Mouse (Mus musculus): ENCODE data around the gene 2210011C24Rik. TPM values are rescaled to one million over a fixed set of nuclear protein-coding genes. Genes with fewer than 3 reads are reported as not detected.

The 2210011C24Rik gene
- polyA plus RNA-seq (2015; fragmentation: Nextera tagmentation; extraction: Ambion mirVana), result not detected in 2 replicates

DNA sequence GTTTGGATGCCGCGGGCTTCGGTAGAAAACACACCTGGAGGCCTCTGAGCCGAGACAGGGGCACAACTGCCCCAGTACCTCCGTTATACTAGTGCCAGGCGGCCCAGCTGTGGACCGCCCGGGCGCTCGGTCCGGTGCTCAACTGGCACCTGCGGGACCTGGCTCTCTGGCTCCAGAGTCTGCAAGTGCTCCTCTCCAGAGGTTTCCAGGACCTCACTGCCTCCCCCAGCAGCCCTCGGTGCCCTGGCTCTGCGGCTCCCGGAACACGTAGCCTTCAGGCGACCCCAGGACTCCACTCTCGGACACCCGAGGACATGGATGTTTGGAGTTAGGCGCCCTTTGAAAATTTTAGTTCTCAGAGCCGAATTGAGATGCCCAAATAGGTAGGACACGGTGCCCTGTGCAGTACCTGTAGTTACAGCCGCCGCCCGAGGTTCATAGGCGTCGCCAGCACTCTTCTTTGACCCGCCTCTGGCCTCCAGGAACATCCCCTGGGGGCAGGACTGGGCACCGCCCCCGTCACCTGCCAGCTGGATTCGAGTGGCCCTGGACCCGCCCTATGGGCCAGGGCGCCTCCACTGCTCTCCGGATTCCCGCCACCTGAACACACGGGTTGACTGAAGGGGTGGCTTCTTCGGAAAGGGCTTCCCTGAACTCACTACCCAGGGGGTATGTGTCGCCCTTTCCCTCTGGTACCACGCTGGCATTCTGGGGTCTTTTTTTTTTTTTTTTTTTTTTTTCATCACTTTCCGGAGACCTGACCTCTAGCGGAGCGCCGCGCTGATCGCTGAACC lies at the start of gene 2210011C24Rik:
Gene 2210011C24Rik (minus strand): TSS at position 467 of the 794 bp plus-strand sequence.
- under 1% methylated on average over 45 of the region's 45 CpGs for WGBS
- no peaks in the 10 kb centered on the region for H3K9me3 ChIP-seq (ENCODE audit: control insufficient read depth, low read length)
- peak; percentile 21 for ATAC-seq
- H3K36me3 ChIP-seq (ENCODE audit: control insufficient read depth, insufficient read depth), result no peaks in the 10 kb centered on the region
- H3K4me2 ChIP-seq (ENCODE audit: low read length), result peak within 1 kb of the TSS; percentile 75
- H3K4me1 ChIP-seq (replicated peaks; ENCODE audit: control insufficient read depth, insufficient read depth, low read length), result peaks cover 20% of the 10 kb centered on the region
- peak within 1 kb of the TSS; percentile 49 for H3K4me3 ChIP-seq (replicated peaks; ENCODE audit: low read length)
- H3K27ac ChIP-seq (ENCODE audit: low read length), result no peak within 1 kb of the TSS
- H3K27me3 ChIP-seq (replicated peaks; ENCODE audit: control insufficient read depth, insufficient read depth, low read length), result peaks cover 31% of the 10 kb centered on the region
- peak within 1 kb of the TSS; percentile 45 for H3K9ac ChIP-seq (replicated peaks; ENCODE audit: low read depth, low read length)

DNA sequence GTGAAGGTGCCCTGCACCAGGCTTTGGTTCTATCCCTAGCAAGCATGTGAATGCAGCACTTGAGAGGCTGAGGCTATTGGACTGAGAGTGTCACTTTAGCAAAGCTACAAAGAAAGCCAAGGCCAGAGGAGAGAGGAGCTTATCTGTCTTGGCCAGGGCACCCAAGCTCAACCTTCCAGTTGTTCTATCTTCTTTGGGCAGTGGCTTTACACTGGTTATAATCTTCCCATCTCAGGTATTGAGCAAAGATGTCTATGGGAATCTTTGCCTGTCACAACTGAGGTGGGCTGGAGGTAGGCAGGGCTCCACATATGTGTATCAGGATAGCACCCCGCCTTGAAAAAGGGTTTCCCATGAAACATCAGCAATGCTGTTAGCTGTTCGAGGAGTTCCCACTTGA lies 48.3 kb upstream of the 2210011C24Rik start:
- no peak for ATAC-seq
- no peak overlapping the region for H3K4me2 ChIP-seq (ENCODE audit: low read length)

DNA sequence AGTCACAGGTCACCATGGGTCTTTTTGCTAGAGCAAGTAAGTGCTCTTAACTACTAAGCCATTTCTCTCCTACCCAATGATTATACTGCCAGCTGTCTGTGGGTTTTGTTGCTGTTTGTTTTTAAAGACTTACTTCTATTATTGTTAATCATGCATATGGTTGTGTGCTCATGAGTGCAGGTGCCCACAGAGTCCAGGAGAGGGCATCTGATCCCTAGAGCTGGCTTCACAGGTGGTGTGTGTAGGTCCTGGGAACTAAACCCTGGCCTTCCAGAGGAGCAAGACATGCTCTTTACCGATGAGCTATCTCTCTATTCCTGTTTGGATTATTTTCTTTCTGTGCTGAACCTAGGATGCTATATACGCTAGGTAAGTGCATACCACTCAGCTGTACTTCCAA lies 47.3 kb upstream of the 2210011C24Rik start:
- Histone ChIP-seq H3K9me3 (ENCODE audit: control insufficient read depth, low read length) (no peaks in the 10 kb centered on the region), H3K4me3 (replicated peaks; ENCODE audit: low read length) (no peak overlapping the region), H3K4me2 (ENCODE audit: low read length) (no peak overlapping the region), H3K9ac (replicated peaks; ENCODE audit: low read depth, low read length) (no peak overlapping the region), H3K27ac (ENCODE audit: low read length) (no peak overlapping the region), H3K4me1 (replicated peaks; ENCODE audit: control insufficient read depth, insufficient read depth, low read length) (no peaks in the 10 kb centered on the region), H3K27me3 (replicated peaks; ENCODE audit: control insufficient read depth, insufficient read depth, low read length) (no peaks in the 10 kb centered on the region), H3K36me3 (ENCODE audit: control insufficient read depth, insufficient read depth) (no peaks in the 10 kb centered on the region)
- no peak for ATAC-seq
- 88% methylated on average over 2 of the region's 2 CpGs for WGBS

More for the DNA sequence above, 48.3 kb upstream of the 2210011C24Rik start:
- Histone ChIP-seq H3K27me3 (replicated peaks; ENCODE audit: control insufficient read depth, insufficient read depth, low read length) (no peaks in the 10 kb centered on the region), H3K36me3 (ENCODE audit: control insufficient read depth, insufficient read depth) (no peaks in the 10 kb centered on the region), H3K9ac (replicated peaks; ENCODE audit: low read depth, low read length) (no peak overlapping the region), H3K4me1 (replicated peaks; ENCODE audit: control insufficient read depth, insufficient read depth, low read length) (no peaks in the 10 kb centered on the region), H3K4me3 (replicated peaks; ENCODE audit: low read length) (no peak overlapping the region), H3K9me3 (ENCODE audit: control insufficient read depth, low read length) (no peaks in the 10 kb centered on the region), H3K27ac (ENCODE audit: low read length) (no peak overlapping the region)
- WGBS, result 92% methylated on average over 2 of the region's 2 CpGs

- 90% methylated on average over 1 of the region's 1 CpGs for WGBS
These were observed 45.9 kb upstream of the 2210011C24Rik start for GRCm38 (mm10) chr8:84057827-84058226.

GRCm38 (mm10) chr8:84053229-84053628 lies 41.3 kb upstream of the 2210011C24Rik start:
- Histone ChIP-seq H3K4me1 (replicated peaks; ENCODE audit: control insufficient read depth, insufficient read depth, low read length) (no peaks in the 10 kb centered on the region), H3K27me3 (replicated peaks; ENCODE audit: control insufficient read depth, insufficient read depth, low read length) (no peaks in the 10 kb centered on the region), H3K36me3 (ENCODE audit: control insufficient read depth, insufficient read depth) (no peaks in the 10 kb centered on the region), H3K4me2 (ENCODE audit: low read length) (no peak overlapping the region), H3K9me3 (ENCODE audit: control insufficient read depth, low read length) (no peaks in the 10 kb centered on the region), H3K4me3 (replicated peaks; ENCODE audit: low read length) (no peak overlapping the region), H3K9ac (replicated peaks; ENCODE audit: low read depth, low read length) (no peak overlapping the region), H3K27ac (ENCODE audit: low read length) (no peak overlapping the region)
- 96% methylated on average over 5 of the region's 5 CpGs for WGBS
- ATAC-seq, result no peak

More at GRCm38 (mm10) chr8:84057827-84058226, 45.9 kb upstream of the 2210011C24Rik start:
- H3K4me3 ChIP-seq (replicated peaks; ENCODE audit: low read length), result no peak overlapping the region
- ATAC-seq, result no peak
- no peaks in the 10 kb centered on the region for H3K9me3 ChIP-seq (ENCODE audit: control insufficient read depth, low read length)
- H3K27me3 ChIP-seq (replicated peaks; ENCODE audit: control insufficient read depth, insufficient read depth, low read length), result no peaks in the 10 kb centered on the region
- H3K4me2 ChIP-seq (ENCODE audit: low read length), result no peak overlapping the region
- no peak overlapping the region for H3K27ac ChIP-seq (ENCODE audit: low read length)
- no peaks in the 10 kb centered on the region for H3K4me1 ChIP-seq (replicated peaks; ENCODE audit: control insufficient read depth, insufficient read depth, low read length)
- no peak overlapping the region for H3K9ac ChIP-seq (replicated peaks; ENCODE audit: low read depth, low read length)
- no peaks in the 10 kb centered on the region for H3K36me3 ChIP-seq (ENCODE audit: control insufficient read depth, insufficient read depth)

- Histone ChIP-seq H3K9me3 (ENCODE audit: control insufficient read depth, low read length) (no peaks in the 10 kb centered on the region), H3K27ac (ENCODE audit: low read length) (no peak overlapping the region), H3K4me3 (replicated peaks; ENCODE audit: low read length) (no peak overlapping the region), H3K36me3 (ENCODE audit: control insufficient read depth, insufficient read depth) (no peaks in the 10 kb centered on the region), H3K4me1 (replicated peaks; ENCODE audit: control insufficient read depth, insufficient read depth, low read length) (no peaks in the 10 kb centered on the region), H3K27me3 (replicated peaks; ENCODE audit: control insufficient read depth, insufficient read depth, low read length) (no peaks in the 10 kb centered on the region), H3K9ac (replicated peaks; ENCODE audit: low read depth, low read length) (no peak overlapping the region), H3K4me2 (ENCODE audit: low read length) (no peak overlapping the region)
- no peak for ATAC-seq
- 74% methylated on average over 3 of the region's 3 CpGs for WGBS
These were observed 40.8 kb upstream of the 2210011C24Rik start for GRCm38 (mm10) chr8:84052746-84053145.

- Histone ChIP-seq H3K4me3 (replicated peaks; ENCODE audit: low read length) (no peak overlapping the region), H3K27me3 (replicated peaks; ENCODE audit: control insufficient read depth, insufficient read depth, low read length) (peaks cover 19% of the 10 kb centered on the region), H3K36me3 (ENCODE audit: control insufficient read depth, insufficient read depth) (no peaks in the 10 kb centered on the region), H3K27ac (ENCODE audit: low read length) (no peak overlapping the region), H3K9ac (replicated peaks; ENCODE audit: low read depth, low read length) (no peak overlapping the region), H3K4me1 (replicated peaks; ENCODE audit: control insufficient read depth, insufficient read depth, low read length) (peaks cover 2% of the 10 kb centered on the region; the same call in 1 of the 2 replicates), H3K4me2 (ENCODE audit: low read length) (no peak overlapping the region), H3K9me3 (ENCODE audit: control insufficient read depth, low read length) (no peaks in the 10 kb centered on the region)
- 80% methylated on average over 5 of the region's 5 CpGs for WGBS
- ATAC-seq, result no peak
These were observed 36.2 kb upstream of the 2210011C24Rik start for GRCm38 (mm10) chr8:84048171-84048570.

GRCm38 (mm10) chr8:84046505-84046904 lies 34.5 kb upstream of the 2210011C24Rik start:
- 82% methylated on average over 3 of the region's 3 CpGs for WGBS
- H3K36me3 ChIP-seq (ENCODE audit: control insufficient read depth, insufficient read depth), result no peaks in the 10 kb centered on the region

DNA sequence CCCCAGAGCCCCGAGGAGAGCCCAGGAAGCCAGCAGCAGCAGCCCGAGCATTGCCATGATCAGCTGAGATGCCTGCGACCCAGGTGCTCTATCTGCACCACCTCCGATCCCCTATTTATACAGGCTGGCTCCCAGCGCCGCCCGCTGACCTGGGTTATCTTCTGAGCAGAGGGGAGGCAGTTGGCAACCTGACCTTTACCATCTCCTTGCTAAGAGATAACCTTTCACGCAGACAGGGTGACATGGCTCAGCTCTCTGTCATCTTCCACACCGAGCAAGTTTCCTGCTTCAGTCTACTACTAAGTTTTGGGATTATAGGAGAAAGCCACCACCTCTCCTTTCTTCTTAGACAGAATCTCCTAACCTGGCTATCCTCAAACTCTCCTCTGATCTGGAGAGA lies 32.9 kb upstream of the 2210011C24Rik start, which contains the start of gene Rln3:
Gene Rln3 (minus strand): TSS at position 101 of the 400 bp plus-strand sequence.
- H3K27ac ChIP-seq (ENCODE audit: low read length), result no peak within 1 kb of the TSS
- H3K4me1 ChIP-seq (replicated peaks; ENCODE audit: control insufficient read depth, insufficient read depth, low read length), result peaks cover 16% of the 10 kb centered on the region
- peaks cover 33% of the 10 kb centered on the region for H3K27me3 ChIP-seq (replicated peaks; ENCODE audit: control insufficient read depth, insufficient read depth, low read length)
- no peak within 1 kb of the TSS for H3K4me3 ChIP-seq (replicated peaks; ENCODE audit: low read length)
- H3K9me3 ChIP-seq (ENCODE audit: control insufficient read depth, low read length), result no peaks in the 10 kb centered on the region
- 12% methylated on average over 9 of the region's 9 CpGs for WGBS
- H3K4me2 ChIP-seq (ENCODE audit: low read length), result no peak within 1 kb of the TSS
- H3K36me3 ChIP-seq (ENCODE audit: control insufficient read depth, insufficient read depth), result no peaks in the 10 kb centered on the region
- no peak within 1 kb of the TSS for H3K9ac ChIP-seq (replicated peaks; ENCODE audit: low read depth, low read length)
- ATAC-seq, result no peak

More at GRCm38 (mm10) chr8:84046505-84046904, 34.5 kb upstream of the 2210011C24Rik start:
- no peak overlapping the region for H3K4me2 ChIP-seq (ENCODE audit: low read length)
- ATAC-seq, result no peak
- H3K4me3 ChIP-seq (replicated peaks; ENCODE audit: low read length), result no peak overlapping the region
- no peak overlapping the region for H3K27ac ChIP-seq (ENCODE audit: low read length)
- no peaks in the 10 kb centered on the region for H3K9me3 ChIP-seq (ENCODE audit: control insufficient read depth, low read length)
- H3K27me3 ChIP-seq (replicated peaks; ENCODE audit: control insufficient read depth, insufficient read depth, low read length), result peaks cover 33% of the 10 kb centered on the region
- peaks cover 16% of the 10 kb centered on the region for H3K4me1 ChIP-seq (replicated peaks; ENCODE audit: control insufficient read depth, insufficient read depth, low read length)
- no peak overlapping the region for H3K9ac ChIP-seq (replicated peaks; ENCODE audit: low read depth, low read length)
